Mouse (Mus musculus) Muller cell, postnatal 12 days (primary cell): ENCODE results near the gene Echdc3.

Experiments
- DNase-seq: peaks from one replicate; pipeline ENCODE4 v3.0.0-alpha.2; 2015; ENCODE audit errors: inconsistent ontology term

The Echdc3 gene

GRCm38 (mm10) chr2:6212724-6213511, at the start of gene Echdc3:
Gene Echdc3, minus strand, starts transcription at chr2:6213033.
- DNase-seq: peak; percentile 98

- no peak for DNase-seq
Observed at GRCm38 (mm10) chr2:6261718-6262117, 48.9 kb upstream of the Echdc3 start.

- DNase-seq: peak; percentile 69
Observed at GRCm38 (mm10) chr2:6261201-6261672, 48.4 kb upstream of the Echdc3 start.

GRCm38 (mm10) chr2:6260661-6261060, 47.8 kb upstream of the Echdc3 start:
- DNase-seq: no peak

GRCm38 (mm10) chr2:6259182-6259581, 46.3 kb upstream of the Echdc3 start:
- no peak for DNase-seq

GRCm38 (mm10) chr2:6258026-6258425, 45.2 kb upstream of the Echdc3 start:
- no peak for DNase-seq

GRCm38 (mm10) chr2:6257146-6257545, 44.3 kb upstream of the Echdc3 start:
- no peak for DNase-seq

GRCm38 (mm10) chr2:6255989-6256841, 43.4 kb upstream of the Echdc3 start:
- DNase-seq: peak; percentile 95

- DNase-seq: no peak
Observed at GRCm38 (mm10) chr2:6255402-6255988, 42.7 kb upstream of the Echdc3 start.

- DNase-seq: no peak
Observed at GRCm38 (mm10) chr2:6252491-6252890, 39.7 kb upstream of the Echdc3 start.

- no peak for DNase-seq
Observed at GRCm38 (mm10) chr2:6251076-6251496, 38.3 kb upstream of the Echdc3 start.

GRCm38 (mm10) chr2:6241446-6241845, 28.6 kb upstream of the Echdc3 start:
- no peak for DNase-seq

GRCm38 (mm10) chr2:6240072-6240471, 27.2 kb upstream of the Echdc3 start:
- DNase-seq: no peak

GRCm38 (mm10) chr2:6239333-6239732, 26.5 kb upstream of the Echdc3 start:
- DNase-seq: no peak

GRCm38 (mm10) chr2:6238679-6239078, 25.8 kb upstream of the Echdc3 start:
- no peak for DNase-seq

- DNase-seq: no peak
Observed at GRCm38 (mm10) chr2:6238244-6238643, 25.4 kb upstream of the Echdc3 start.

- no peak for DNase-seq
Observed at GRCm38 (mm10) chr2:6233353-6233752, 20.5 kb upstream of the Echdc3 start.

GRCm38 (mm10) chr2:6232755-6233154, 19.9 kb upstream of the Echdc3 start:
- DNase-seq: no peak

- no peak for DNase-seq
Observed at GRCm38 (mm10) chr2:6230865-6231264, 18.0 kb upstream of the Echdc3 start.

- peak; percentile 46 for DNase-seq
Observed at GRCm38 (mm10) chr2:6229597-6230290, 16.9 kb upstream of the Echdc3 start.

- DNase-seq: no peak
Observed at GRCm38 (mm10) chr2:6227059-6227445, 14.2 kb upstream of the Echdc3 start.
